Mouse (Mus musculus): ENCODE measurements at regions not wholly inside any gene's neighbourhood (a gene's known extent, or its start where the extent isn't known, plus 50 kb on each side); places are given as distances from the start of the nearest gene placed in this dataset.

DNA sequence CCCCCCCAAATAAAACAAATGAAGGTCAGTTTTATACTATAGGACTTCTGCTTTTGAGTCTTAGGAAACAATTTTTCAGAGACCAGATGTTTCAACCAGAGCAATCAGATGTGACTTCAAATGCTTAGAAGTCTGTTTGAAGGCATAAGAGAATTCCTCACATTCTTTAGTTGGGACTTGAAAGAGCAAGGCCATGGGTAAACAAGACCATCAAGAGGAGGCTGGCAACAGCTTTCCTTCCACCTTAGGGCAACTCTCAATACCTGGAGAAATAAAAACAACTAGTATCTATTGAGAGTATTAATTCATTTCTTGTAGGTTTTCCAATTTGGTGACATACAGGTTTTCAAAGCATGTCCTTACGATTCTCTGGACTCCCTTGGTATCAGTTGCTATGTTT is 381.8 kb upstream of the Zfp462 start:
- DNase-seq (ENCODE audit: extremely low spot score, low spot score): no peak
- H3K36me3 ChIP-seq (replicated peaks): no peaks in the 10 kb centered on the region
- no peaks in the 10 kb centered on the region for H3K27me3 ChIP-seq (ENCODE audit: poor library complexity, severe bottlenecking)
- no peak overlapping the region for H3K27ac ChIP-seq
- H3K4me3 ChIP-seq: no peak overlapping the region
- H3K4me1 ChIP-seq: no peaks in the 10 kb centered on the region
- no peaks in the 10 kb centered on the region for H3K9me3 ChIP-seq
- WGBS: 90% methylated on average over 1 of the region's 1 CpGs

DNA sequence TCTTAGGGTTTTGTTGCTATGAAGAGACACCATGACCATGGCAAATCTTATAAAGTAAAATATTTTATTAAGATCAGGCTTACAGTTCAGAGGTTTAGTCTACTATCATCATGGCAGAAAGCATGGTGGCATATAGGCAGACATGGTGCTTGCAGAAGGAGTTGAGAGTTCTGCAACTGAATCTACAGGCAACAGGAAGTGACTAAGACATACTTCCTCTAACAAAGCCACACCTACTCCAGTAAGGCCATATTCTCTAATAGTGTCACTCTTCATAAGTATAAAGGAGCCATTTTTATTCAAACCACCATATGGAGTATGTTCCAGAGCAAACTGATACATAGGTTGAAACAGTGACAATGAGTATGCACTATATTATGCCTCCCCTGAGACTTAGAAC is 371.7 kb upstream of the Zfp462 start:
- no peaks in the 10 kb centered on the region for H3K27me3 ChIP-seq (ENCODE audit: poor library complexity, severe bottlenecking)
- no peak for DNase-seq (ENCODE audit: extremely low spot score, low spot score)
- no peaks in the 10 kb centered on the region for H3K36me3 ChIP-seq (replicated peaks)
- no peak overlapping the region for H3K27ac ChIP-seq
- H3K4me1 ChIP-seq: no peaks in the 10 kb centered on the region
- no peak overlapping the region for H3K4me3 ChIP-seq
- no peaks in the 10 kb centered on the region for H3K9me3 ChIP-seq

DNA sequence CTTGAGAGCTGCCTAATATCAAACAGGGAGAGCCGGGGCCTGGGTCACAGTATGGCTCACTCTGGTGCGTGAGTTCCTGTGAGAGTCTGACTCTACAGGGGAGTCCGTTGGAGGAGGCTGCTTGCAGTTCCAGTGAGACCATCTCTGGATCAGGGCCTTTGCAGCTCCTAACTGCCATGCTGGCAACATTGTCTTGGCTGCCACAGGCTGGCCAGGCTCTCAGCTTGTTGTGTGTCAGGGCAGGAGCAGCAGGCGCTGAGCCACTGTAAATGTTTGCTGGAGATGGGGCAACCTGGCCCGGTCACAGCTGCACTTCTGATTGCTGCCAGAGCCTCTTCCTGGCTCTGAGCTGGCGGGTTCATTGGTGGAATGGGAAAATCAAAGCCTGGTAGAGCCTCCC is 357.7 kb upstream of the Zfp462 start:
- 77% methylated on average over 6 of the region's 6 CpGs for WGBS
- Histone ChIP-seq H3K4me3 (no peak overlapping the region), H3K27ac (0 out of 2 replicates have a peak overlapping the region, but pooled peaks have one; percentile 36), H3K4me1 (no peaks in the 10 kb centered on the region), H3K27me3 (ENCODE audit: poor library complexity, severe bottlenecking) (no peaks in the 10 kb centered on the region), H3K36me3 (replicated peaks) (no peaks in the 10 kb centered on the region), H3K9me3 (no peaks in the 10 kb centered on the region)
- no peak for DNase-seq (ENCODE audit: extremely low spot score, low spot score)

DNA sequence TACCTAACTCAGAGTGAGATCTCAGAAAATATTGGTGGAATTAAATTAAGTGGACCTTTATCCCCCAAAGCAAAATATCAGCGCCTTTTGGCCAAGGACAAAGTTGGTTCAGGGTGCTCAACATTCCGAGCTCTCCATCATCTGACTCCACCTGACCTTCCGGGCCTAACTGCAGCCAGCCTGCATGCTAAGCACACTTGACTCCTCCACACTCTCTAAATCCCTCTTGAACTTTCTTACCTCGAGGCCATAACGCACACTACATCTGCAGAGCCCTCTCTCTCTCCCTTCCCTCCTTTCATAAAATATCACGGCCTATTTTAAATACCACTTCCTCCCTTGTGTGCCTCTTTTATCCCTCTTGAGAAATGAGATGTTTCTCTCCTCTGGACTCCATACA is 356.1 kb upstream of the Zfp462 start:
- no peaks in the 10 kb centered on the region for H3K27me3 ChIP-seq (ENCODE audit: poor library complexity, severe bottlenecking)
- no peak overlapping the region for H3K4me3 ChIP-seq
- no peaks in the 10 kb centered on the region for H3K36me3 ChIP-seq (replicated peaks)
- 86% methylated on average over 6 of the region's 6 CpGs for WGBS
- DNase-seq (ENCODE audit: extremely low spot score, low spot score): no peak
- H3K9me3 ChIP-seq: no peaks in the 10 kb centered on the region
- no peak overlapping the region for H3K27ac ChIP-seq
- H3K4me1 ChIP-seq: no peaks in the 10 kb centered on the region

DNA sequence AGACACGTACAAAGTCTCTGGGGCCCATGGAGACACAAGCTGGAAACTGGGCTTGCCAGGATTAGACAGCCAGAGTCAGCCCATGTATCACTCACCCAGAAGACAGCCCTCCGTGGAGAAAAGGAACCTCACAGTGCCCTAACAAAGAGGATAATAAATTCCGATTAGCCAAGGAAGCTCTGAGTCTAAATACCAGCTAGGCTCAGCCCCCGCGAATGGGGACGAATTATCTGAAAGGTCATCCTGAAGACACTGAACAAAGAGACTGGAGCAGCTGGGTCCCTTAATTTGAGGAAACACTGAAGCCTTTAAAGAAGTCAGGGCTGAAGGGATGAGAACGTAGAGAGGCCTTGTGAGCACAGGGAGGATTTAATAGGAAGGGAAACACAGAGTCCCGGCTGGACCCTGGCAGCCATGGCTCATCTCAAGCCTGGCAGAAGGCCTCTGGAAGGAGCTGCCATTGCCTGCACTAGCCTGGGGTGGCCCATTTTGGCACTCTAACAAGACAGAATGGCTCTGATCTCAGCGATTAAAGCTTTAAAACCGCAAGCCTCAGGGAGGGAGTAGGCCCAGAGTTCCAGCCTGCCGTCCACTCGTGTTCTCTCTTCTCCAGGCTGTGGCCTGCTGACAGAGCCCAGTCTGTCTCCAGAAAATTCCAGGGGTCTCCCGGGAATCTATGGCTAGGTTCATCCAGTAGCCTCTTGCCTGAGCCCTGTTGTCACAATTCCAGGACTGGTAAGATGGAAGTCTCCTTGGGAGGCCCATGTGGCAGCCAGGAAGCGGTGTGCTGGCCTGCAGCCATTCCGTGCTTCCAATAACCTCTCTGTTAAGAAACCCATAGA is 343.0 kb upstream of the Zfp462 start:
- Histone ChIP-seq H3K36me3 (replicated peaks) (no peaks in the 10 kb centered on the region), H3K27me3 (ENCODE audit: poor library complexity, severe bottlenecking) (no peaks in the 10 kb centered on the region), H3K27ac (peak overlapping the region; percentile 84), H3K9me3 (no peaks in the 10 kb centered on the region), H3K4me3 (no peak overlapping the region), H3K4me1 (peaks cover 11% of the 10 kb centered on the region)
- WGBS: 44% methylated on average over 15 of the region's 15 CpGs
- peak; percentile 21 for DNase-seq (ENCODE audit: extremely low spot score, low spot score)

DNA sequence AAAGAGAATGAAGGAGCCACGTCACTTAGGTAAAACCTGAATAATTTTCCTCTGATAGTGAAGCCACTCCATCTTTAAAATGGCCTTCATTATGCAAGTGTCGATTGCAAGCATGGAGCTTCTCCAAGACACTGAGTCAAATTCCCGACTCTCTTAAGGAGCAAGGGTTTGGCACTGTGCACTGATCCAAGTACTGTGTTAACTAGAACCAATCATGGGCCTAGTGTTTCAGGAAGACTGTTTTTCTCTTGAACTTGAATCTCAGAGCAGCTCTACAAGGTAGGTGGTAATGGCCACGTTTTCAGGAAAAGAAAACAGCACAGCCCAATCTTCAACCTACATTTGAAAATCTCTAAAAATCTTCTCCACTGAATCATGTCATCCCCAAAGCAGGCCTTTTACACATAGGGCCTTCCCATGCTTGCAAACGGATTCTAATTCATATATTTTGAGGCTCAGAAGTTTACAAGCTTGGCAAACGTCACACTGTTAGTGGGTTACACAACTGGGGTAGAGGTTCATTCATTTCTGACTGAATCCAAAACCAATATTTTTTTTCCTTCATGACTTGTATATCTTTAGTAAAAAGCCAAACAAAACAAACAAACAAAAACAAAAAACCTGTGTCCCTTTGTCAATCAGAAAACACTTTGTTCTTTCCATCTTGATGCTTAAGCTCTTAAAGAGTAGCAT is 342.2 kb upstream of the Zfp462 start:
- Histone ChIP-seq H3K27me3 (ENCODE audit: poor library complexity, severe bottlenecking) (no peaks in the 10 kb centered on the region), H3K4me3 (no peak overlapping the region), H3K27ac (peak overlapping the region; percentile 84; the same call in 1 of the 2 replicates), H3K4me1 (peaks cover 11% of the 10 kb centered on the region), H3K36me3 (replicated peaks) (no peaks in the 10 kb centered on the region), H3K9me3 (no peaks in the 10 kb centered on the region)
- DNase-seq (ENCODE audit: extremely low spot score, low spot score): no peak
- 91% methylated on average over 6 of the region's 6 CpGs for WGBS

DNA sequence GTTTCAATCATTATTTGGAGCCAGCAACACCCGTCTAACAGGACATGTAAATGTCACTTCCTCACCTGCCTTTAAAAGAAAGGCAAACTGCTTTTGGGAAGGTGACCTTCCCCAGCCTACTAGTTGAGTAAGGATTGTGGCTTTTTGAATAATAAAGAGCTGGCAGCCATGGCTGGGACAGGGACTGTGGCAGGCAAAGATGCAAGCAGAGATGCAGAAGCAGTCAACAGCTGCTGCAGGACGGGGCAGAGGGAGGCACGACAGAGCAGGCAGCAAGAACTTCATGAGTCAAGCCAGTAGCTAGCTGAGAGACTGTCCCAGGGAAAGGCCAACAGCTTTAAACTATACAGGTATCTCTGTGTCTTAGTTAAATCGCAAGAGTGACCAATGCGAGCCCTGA is 334.7 kb upstream of the Zfp462 start:
- H3K27me3 ChIP-seq (ENCODE audit: poor library complexity, severe bottlenecking): no peaks in the 10 kb centered on the region
- no peak for DNase-seq (ENCODE audit: extremely low spot score, low spot score)
- H3K9me3 ChIP-seq: no peaks in the 10 kb centered on the region; the same call in 1 of the 2 replicates
- H3K36me3 ChIP-seq (replicated peaks): no peaks in the 10 kb centered on the region
- WGBS: 74% methylated on average over 5 of the region's 5 CpGs
- no peak overlapping the region for H3K4me3 ChIP-seq
- peaks cover 34% of the 10 kb centered on the region for H3K4me1 ChIP-seq
- H3K27ac ChIP-seq: peak overlapping the region; percentile 54; the same call in 1 of the 2 replicates

DNA sequence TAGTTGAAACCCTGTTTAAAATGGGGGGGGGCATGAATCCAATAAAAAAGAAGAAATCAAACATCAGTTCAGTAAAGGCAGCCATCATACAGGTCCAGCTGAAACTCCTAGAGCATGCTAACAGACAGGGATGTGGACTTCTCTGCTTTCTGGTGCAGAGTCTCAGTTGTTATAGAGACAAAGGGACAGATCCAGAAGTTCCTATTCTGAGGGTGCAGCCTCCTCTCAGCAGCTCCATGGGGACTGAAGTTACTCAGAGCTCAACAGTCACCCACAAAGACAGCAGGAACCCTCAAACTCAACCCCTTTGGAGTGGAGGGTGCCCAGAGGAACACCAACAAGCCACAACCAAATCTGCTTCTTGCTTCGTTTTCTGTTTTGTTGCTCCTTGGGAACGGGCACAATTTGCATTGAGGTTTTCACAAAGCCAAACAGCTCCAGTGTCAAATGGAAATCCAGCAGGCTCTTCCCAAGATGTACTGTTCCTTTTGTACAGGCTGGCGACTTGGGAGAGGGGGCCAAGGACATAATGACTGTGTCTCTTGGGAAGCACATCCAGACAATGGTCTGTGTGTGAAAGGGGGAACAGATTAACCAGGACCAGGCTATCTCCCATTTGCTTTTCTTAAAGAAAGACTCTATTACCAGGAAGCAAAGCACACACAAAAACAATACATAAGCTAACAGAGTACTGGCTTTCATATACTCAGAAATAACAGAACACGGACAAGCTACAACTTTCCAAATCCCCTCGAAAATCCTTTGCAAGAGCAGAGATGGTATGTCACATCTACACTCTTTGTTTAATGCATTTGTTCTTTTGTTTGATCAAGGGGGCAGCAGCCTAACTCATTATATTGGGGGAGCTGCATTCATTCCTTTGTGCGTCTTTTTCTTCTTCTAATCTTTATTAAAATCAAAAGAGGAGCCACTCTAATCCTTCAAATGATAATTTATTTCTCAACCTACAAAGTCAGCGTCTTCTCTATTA is 332.6 kb upstream of the Zfp462 start:
- H3K4me1 ChIP-seq: peaks cover 43% of the 10 kb centered on the region
- no peaks in the 10 kb centered on the region; the same call in 1 of the 2 replicates for H3K9me3 ChIP-seq
- peak; percentile 40 for DNase-seq (ENCODE audit: extremely low spot score, low spot score)
- H3K36me3 ChIP-seq (replicated peaks): no peaks in the 10 kb centered on the region
- H3K27ac ChIP-seq: peak overlapping the region; percentile 89
- H3K4me3 ChIP-seq: peak overlapping the region; percentile 12; the same call in 1 of the 2 replicates
- no peaks in the 10 kb centered on the region for H3K27me3 ChIP-seq (ENCODE audit: poor library complexity, severe bottlenecking)
- 23% methylated on average over 7 of the region's 7 CpGs for WGBS

DNA sequence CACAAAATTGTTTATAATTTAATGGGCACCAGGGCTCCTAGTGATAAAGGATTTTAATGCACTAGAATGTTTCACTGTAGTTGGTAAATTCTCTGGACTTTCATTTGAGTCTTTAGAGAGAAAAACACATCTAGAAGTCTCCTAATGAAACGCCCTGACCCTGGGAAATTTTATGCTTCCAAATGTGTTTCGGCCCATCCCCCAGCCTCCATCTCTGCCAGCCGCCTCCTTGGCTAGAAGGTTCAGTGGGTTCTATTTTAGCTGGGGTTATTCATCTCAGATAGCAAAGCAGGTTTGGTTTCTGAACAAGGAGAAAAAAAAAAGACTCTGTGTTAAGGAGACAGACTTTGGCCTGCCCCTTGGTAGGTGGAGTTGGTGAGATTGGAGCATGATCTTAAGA is 331.8 kb upstream of the Zfp462 start:
- H3K27ac ChIP-seq: peak overlapping the region; percentile 89
- peaks cover 43% of the 10 kb centered on the region for H3K4me1 ChIP-seq
- DNase-seq (ENCODE audit: extremely low spot score, low spot score): peak; percentile 40
- no peak overlapping the region for H3K4me3 ChIP-seq
- WGBS: 26% methylated on average over 3 of the region's 3 CpGs
- no peaks in the 10 kb centered on the region; the same call in 1 of the 2 replicates for H3K9me3 ChIP-seq
- no peaks in the 10 kb centered on the region for H3K36me3 ChIP-seq (replicated peaks)
- H3K27me3 ChIP-seq (ENCODE audit: poor library complexity, severe bottlenecking): no peaks in the 10 kb centered on the region

DNA sequence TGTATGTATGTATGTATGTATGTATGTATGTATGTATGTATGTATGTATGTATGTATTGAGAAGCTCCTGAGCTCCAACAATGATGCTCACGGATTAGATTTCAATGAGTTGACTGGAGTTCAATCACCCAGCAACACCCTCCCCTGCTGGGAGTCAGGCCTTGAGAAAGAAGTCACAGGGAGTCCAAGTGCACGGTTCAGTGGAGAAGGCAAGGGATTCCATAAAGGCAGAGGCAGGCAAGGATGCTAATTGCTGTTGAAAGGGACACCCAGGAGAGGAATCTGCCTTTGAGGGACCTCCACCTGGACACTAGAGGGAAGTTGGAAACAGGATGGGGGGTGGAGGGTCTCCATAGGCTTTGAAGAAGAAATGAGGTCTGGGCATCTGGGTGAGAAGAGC is 331.2 kb upstream of the Zfp462 start:
- H3K4me1 ChIP-seq: peaks cover 43% of the 10 kb centered on the region
- H3K4me3 ChIP-seq: no peak overlapping the region
- peak overlapping the region; percentile 89 for H3K27ac ChIP-seq
- H3K27me3 ChIP-seq (ENCODE audit: poor library complexity, severe bottlenecking): no peaks in the 10 kb centered on the region
- DNase-seq (ENCODE audit: extremely low spot score, low spot score): peak; percentile 15
- H3K9me3 ChIP-seq: no peaks in the 10 kb centered on the region; the same call in 1 of the 2 replicates
- no peaks in the 10 kb centered on the region for H3K36me3 ChIP-seq (replicated peaks)
- WGBS: 27% methylated on average over 2 of the region's 2 CpGs

DNA sequence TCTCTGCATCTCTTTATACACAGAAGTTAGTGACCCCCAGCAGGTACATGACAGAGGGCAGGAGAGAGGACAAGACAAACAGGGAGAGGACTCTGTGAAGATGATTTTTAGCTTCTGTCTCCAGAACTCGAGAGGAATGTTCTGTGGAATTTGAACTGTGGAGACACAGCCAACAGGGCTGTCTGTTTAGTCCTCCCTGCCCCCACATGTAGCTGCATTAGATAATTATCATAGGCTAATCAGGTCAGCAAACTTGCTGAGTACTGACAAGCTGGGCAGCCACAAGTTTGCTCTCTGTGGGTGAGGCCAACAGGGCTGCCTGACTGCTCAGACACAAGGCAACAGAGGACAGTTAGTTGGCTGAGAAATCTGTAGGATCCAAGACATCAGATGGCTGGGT is 329.0 kb upstream of the Zfp462 start:
- 41% methylated on average over 1 of the region's 1 CpGs for WGBS
- Histone ChIP-seq H3K4me3 (no peak overlapping the region), H3K27ac (peak overlapping the region; percentile 56), H3K4me1 (peaks cover 43% of the 10 kb centered on the region), H3K9me3 (no peaks in the 10 kb centered on the region), H3K27me3 (ENCODE audit: poor library complexity, severe bottlenecking) (no peaks in the 10 kb centered on the region), H3K36me3 (replicated peaks) (no peaks in the 10 kb centered on the region)
- no peak for DNase-seq (ENCODE audit: extremely low spot score, low spot score)
